Mouse (Mus musculus): Measurements from ENCODE around the gene Tnfsf18.

DNA sequence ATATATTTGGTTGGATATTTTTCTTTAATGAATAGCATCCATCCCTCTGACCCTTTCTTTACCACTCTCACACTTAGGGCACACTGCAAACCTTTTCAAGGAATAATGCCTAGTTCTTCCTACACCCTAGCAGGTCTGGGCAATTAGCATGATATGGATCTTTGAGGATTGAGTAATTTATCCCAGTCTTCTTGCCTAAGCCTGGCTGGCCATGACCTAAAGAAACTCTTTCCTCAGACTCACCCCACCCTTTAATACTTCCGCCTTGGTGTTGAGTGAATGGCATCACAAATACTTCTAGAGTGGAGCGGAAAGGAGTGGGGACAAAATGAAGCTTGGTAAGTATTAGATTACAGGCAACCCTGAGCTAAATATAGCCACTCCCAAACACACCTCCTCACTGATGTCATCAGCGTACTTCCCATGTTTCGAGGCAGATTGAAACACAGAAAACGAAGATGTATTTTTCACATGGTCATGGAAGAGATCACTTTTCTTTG, 56.2 kb downstream of the Tnfsf18 start:
- TF ChIP-seq POLR2A (IDR thresholded peaks at IDR 0.05; ENCODE audit: control insufficient read depth in 1 of 2, insufficient read depth in 1 of 2, low read depth in 1 of 2, low read length in 2 of 2, poor library complexity in 1 of 2) (no peak), MYC (IDR thresholded peaks at IDR 0.05; ENCODE audit: low read depth, low read length) (no peak), ETS1 (IDR thresholded peaks at IDR 0.05; ENCODE audit: low read depth, low read length) (no peak), GABPA (IDR thresholded peaks at IDR 0.05; ENCODE audit: low read depth, low read length) (no peak), CTCF (IDR thresholded peaks at IDR 0.05 in 2 of 3, conservative IDR thresholded peaks at IDR 0.05 in 1 of 3; ENCODE audit: control insufficient read depth in 1 of 3, insufficient read depth in 1 of 3, low read depth in 2 of 3, low read length in 3 of 3, poor library complexity in 1 of 3, severe bottlenecking in 1 of 3) (no peak)

Measured in MEL (cell line).